Mouse (Mus musculus) thymus, adult 2 months (tissue): Measurements from ENCODE around the gene Lin7a.

Source experiments
- CTCF ChIP-seq: fragments of 200-500 bp; IDR thresholded peaks from 2 replicates; pipeline ENCODE4 v1.5.1; 2012; ENCODE audit warnings: mild to moderate bottlenecking, control low read depth, low read length, moderate library complexity, borderline replicate concordance; ENCODE audit not compliant: control insufficient read depth, poor library complexity, insufficient read depth; ENCODE audit errors: extremely low read depth
- POLR2A ChIP-seq: fragments of 200-500 bp; IDR thresholded peaks from 2 replicates; pipeline ENCODE4 v1.6.1; 2012; ENCODE audit warnings: mild to moderate bottlenecking, low read length, control low read depth, moderate library complexity; ENCODE audit not compliant: control insufficient read depth, poor library complexity, insufficient read depth; ENCODE audit errors: extremely low read depth

GRCm38 (mm10) chr10:107341151-107341550, 69.7 kb downstream of the Lin7a start:
- TF ChIP-seq POLR2A (no peak), CTCF (no peak)
